Mouse (Mus musculus) heart, postnatal 36 days (tissue): ENCODE data around the gene Taar7f. TPM values are rescaled to one million over a fixed set of nuclear protein-coding genes. Genes with fewer than 3 reads are reported as not detected.
A peak's percentile ranks its signal among the peaks of the same experiment; 100 is the strongest.
"Not testable (repeated sequence)": the region's sequence is repeated elsewhere in the genome, so short reads cannot be mapped to it uniquely, and the experiment has no call there.

Experiments used
- DNase-seq, 2 experiments: peaks; one replicate each; pipeline ENCODE4 v3.0.0; 2021 to 2022
- intact Hi-C: fragments of 180-260 bp; cut with DNase I; formaldehyde crosslinking; loops from one replicate; pipeline ENCODE4 v1.15.1; 2025
- total RNA-seq, 2 experiments: library from RNA; stranded (reverse); gene quantifications; 2 replicates each; pipeline ENCODE4 v1.2.3; 2021

Taar7f gene
- total RNA-seq = not detected

- intact Hi-C loops = no loop called here
- no peak for DNase-seq
These were observed at the start of gene Taar7f for GRCm38 (mm10) chr10:24049210-24049609. Taar7f (plus strand) TSS chr10:24049510.

- intact Hi-C loops = no loop called here
- DNase-seq = no peak
These were observed 49.7 kb upstream of the Taar7f start, which contains the start of gene Taar7b for GRCm38 (mm10) chr10:23999639-24000038. Taar7b (plus strand) TSS chr10:23999939.

- DNase-seq = no peak
- intact Hi-C loops = no loop called here
These were observed 42.9 kb upstream of the Taar7f start for GRCm38 (mm10) chr10:24006442-24006841.

- intact Hi-C loops = no loop called here
- DNase-seq = no peak
These were observed 42.3 kb upstream of the Taar7f start for GRCm38 (mm10) chr10:24007034-24007433.

GRCm38 (mm10) chr10:24008143-24008542 lies 41.2 kb upstream of the Taar7f start:
- intact Hi-C loops = no loop called here
- no peak for DNase-seq

GRCm38 (mm10) chr10:24026922-24027321 lies 22.4 kb upstream of the Taar7f start, which contains the start of gene Taar7d:
Taar7d (plus strand) TSS chr10:24027222.
- no peak for DNase-seq
- intact Hi-C loops = no loop called here

GRCm38 (mm10) chr10:24031347-24031746 lies 18.0 kb upstream of the Taar7f start:
- DNase-seq = no peak
- intact Hi-C loops = no loop called here

- intact Hi-C loops = no loop called here
- no peak for DNase-seq
These were observed 12.0 kb upstream of the Taar7f start, which contains the start of gene Taar7e for GRCm38 (mm10) chr10:24037314-24037713. Taar7e (plus strand) TSS chr10:24037614.

GRCm38 (mm10) chr10:24040120-24040869 lies 9.0 kb upstream of the Taar7f start:
- intact Hi-C loops = no loop called here
- no peak for DNase-seq

GRCm38 (mm10) chr10:24052039-24052438 lies 2.7 kb downstream of the Taar7f start:
- DNase-seq = no peak
- intact Hi-C loops = no loop called here

GRCm38 (mm10) chr10:24058986-24059385 lies 9.7 kb downstream of the Taar7f start:
- intact Hi-C loops = no loop called here
- no peak for DNase-seq

- intact Hi-C loops, DNase-seq: not testable (repeated sequence)
These were observed 25.4 kb downstream of the Taar7f start for GRCm38 (mm10) chr10:24074751-24075150.

GRCm38 (mm10) chr10:24076200-24076599 lies 26.9 kb downstream of the Taar7f start, which contains the start of gene Taar8a:
Taar8a (plus strand) TSS chr10:24076500.
- intact Hi-C loops, DNase-seq: not testable (repeated sequence)

- intact Hi-C loops = loop anchor here (1.0 to 2.0 kb wide), 2 partner anchors 101 to 267 kb away; no protein-coding TSS in a partner anchor
- peak; percentile 31 to 33 for DNase-seq
These were observed 30.9 kb downstream of the Taar7f start for GRCm38 (mm10) chr10:24080166-24080565.

- DNase-seq = no peak
- intact Hi-C loops = no loop called here
These were observed 36.6 kb downstream of the Taar7f start for GRCm38 (mm10) chr10:24085936-24086335.

- intact Hi-C loops = no loop called here
- DNase-seq = no peak
These were observed 37.2 kb downstream of the Taar7f start for GRCm38 (mm10) chr10:24086555-24086954.

- intact Hi-C loops = no loop called here
- no peak for DNase-seq
These were observed 37.9 kb downstream of the Taar7f start for GRCm38 (mm10) chr10:24087168-24087567.

- no peak for DNase-seq
- intact Hi-C loops = no loop called here
These were observed 42.9 kb downstream of the Taar7f start, which contains the start of gene Taar8b for GRCm38 (mm10) chr10:24092194-24092593. Taar8b (minus strand) TSS chr10:24092294.

GRCm38 (mm10) chr10:24097010-24097409 lies 47.7 kb downstream of the Taar7f start:
- intact Hi-C loops, DNase-seq: not testable (repeated sequence)
